Mouse (Mus musculus): ENCODE data around the gene Lcn9. TPM values are rescaled to one million over a fixed set of nuclear protein-coding genes. Genes with fewer than 3 reads are reported as not detected.

Gene Lcn9
- total RNA-seq, 4 experiments from 2014 or later, result not detected

DNA sequence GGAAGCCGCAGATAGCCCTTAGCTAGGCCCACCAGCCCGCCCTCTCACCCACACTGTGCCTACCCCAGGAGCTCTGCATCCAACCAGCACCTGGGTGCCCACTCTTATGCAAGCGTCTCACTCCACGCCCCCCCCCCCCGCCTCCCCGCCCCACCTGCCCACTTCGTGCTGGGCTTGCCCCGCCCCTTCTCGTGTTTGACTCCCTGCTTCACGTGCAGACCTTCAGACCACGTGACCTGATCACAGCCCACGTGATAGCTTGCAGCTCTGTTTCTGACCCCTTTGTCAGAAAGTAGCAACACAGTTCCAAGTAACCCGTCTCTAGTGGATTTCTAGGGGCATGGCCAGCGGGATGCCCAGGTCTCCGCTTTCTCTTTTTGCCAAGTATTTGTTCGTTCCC is 24.3 kb downstream of the Lcn9 start, which contains the start of gene Sohlh1:
Gene Sohlh1 (minus strand): TSS at position 23 of the 400 bp plus-strand sequence.
- DNase-seq (ENCODE audit: low spot score in 2 of 2), result no peak

DNA sequence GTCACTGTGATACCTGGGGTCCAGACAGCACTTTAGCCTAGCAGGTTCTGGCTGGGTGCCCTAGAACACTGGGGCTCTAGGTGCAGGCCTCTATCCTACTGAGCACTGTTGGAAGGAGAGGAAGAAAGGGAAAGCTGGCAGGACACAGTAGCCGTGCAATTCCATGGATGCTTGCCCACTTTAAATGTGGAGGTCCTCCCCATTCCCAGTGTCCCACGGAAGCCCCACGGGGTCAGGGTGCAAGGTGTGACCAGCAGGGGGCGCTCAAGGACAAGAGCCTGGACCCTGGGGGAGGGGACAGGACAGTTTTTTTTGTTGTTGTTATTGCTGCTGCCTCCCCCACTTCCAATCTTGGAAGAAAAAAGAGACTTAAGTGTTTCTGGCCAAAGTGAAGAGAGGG is 27.4 kb downstream of the Lcn9 start:
- no peak for DNase-seq (ENCODE audit: low spot score in 2 of 2)

DNA sequence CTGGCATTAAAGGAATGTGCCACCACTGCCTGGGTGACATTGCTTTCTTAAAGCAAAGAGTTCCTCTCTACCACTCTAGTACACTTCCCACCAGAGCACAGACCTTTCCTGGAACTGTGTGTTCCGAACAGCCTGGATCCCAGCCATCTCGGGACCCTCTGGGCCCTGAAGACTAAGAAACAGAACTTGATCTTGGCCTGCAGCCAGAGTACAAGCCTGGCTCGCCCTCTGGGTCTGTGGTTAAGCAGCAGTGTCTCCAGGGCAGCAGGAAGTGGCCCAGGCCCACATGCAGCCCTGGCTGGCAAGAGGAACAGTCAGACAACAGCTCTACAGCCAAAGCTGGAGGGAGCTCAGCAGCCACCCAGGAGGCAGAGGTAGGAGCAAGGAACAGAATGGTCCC is 29.7 kb downstream of the Lcn9 start:
- DNase-seq (ENCODE audit: low spot score in 2 of 2), result peak; percentile 31 to 58

DNA sequence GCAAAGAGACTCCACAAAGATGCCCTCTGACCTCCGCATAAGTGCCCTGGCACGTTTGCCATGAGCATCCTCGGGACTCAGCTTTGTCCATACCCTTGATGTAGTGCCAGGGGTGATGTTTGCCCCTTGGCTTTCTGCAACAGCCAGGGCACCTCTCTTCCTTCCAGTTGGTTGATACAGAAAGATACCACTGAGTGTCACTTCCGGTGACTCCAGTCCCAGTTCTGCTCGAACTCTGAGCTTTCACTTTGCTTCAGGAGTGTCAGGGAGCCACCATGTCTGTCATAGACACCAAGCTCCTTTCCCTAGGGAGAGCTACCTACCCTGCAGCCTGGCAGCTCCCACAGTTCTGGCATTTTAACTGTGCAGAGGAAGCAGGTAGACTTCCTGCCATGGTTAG is 31.0 kb downstream of the Lcn9 start:
- DNase-seq (ENCODE audit: low spot score in 2 of 2), result no peak

DNA sequence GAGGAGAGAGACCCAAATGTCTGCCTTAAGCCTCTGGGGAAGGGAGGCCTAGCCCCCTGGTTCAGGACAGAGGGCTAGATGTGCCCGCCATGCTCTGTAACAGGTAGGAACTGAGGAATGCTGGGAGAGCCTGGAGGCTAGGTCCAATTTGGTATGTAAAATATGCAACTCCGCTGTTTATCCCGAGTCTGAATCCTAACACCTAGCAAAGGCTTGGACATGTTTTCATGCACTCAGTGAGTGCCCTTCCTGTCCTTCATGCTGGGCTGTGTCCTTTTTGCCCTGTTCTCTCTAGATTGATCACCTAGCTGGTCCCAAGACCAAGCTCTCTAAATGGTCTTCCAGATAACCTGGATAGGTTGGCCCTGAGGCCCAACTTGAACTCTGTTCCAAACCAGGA is 36.9 kb downstream of the Lcn9 start:
- no peak for DNase-seq (ENCODE audit: low spot score in 2 of 2)

DNA sequence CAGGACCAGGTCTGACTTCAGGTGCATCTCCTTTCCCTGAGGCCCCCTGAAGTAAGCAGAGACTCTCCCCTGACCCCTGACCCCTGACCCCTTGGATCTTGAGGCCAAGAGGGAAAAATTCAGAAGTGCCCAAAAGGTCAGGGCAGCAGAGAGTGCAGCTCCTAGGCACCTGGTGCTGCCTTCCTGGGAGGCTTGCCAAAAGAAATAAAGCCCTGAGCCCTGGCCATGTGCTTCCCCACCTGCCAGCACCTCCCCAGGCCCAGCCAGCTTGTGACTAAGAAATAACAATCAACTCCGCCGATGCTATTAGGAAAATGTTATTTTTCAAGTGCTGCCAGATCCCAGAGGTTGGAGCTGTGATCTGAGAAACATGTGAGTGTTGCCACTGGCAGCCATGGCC is 39.1 kb downstream of the Lcn9 start:
- no peak for DNase-seq (ENCODE audit: low spot score in 2 of 2)

DNA sequence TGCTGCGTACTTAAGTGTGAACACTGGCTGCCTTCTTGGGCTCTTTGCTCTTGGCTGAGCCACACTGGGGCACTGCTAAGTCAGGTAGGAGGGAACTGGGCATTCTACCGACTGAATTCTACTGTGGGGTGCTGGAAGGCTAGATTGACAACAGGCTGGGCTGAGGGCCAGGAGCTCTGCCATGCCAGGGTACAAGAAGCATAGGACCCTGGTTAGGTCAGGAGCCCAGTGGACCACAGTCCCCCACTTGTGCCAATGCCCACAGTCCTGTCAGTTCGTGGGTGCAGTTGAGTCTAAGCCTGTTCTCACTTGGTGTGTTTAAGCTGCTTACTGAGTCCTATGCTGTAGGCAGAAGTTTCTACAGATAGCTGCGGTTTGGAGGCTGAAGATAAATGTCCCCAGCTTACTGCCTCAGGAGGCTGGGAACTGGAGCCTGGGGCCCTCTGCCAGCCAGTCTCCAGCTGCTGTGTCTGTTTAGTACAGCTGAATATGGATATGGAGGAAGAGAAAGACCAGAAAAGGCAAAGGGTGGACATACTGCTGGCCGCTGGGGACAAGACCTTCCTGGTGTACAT is 39.8 kb downstream of the Lcn9 start:
- DNase-seq (ENCODE audit: low spot score in 2 of 2), result no peak

DNA sequence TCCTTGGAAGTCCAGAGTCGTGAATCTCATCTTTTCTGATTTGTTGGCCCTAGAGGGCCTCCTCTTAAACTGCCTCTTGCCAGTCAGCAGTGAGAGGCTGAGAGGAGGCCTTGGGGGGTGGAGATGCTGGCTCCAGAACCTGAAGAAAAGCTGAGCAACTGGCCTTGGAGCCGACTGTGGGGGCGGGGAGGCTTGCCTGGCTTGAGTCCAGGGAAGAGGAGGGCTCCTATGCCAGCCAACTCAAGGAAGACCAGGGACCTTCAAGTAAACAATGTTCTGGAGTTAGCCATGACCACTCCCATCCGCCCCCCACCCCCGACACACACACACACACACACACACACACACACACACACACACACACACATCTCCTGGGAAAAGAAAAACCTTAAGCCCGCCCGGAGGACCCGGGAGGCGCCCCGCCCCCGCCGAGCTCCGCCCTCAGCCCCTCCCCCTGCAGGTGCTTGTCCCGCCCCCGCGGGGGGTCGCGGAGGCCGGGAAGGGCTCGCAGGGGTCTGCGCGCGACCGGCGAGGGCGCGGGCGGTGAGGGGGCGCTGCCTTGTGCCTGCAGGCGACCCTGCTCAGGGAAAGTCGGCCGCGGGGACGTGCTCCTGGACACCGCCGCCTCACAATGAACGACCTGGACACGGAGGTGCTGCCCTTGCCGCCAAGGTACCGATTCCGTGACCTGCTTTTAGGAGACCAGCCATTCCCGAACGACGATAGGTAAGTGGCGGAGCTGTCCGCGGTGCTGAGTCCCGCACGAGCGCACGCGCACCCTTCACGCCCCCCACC is 40.6 kb downstream of the Lcn9 start, which contains the start of gene Kcnt1:
Gene Kcnt1 (plus strand): TSS at position 398 of the 795 bp plus-strand sequence.
- no peak for DNase-seq (ENCODE audit: low spot score in 2 of 2)

DNA sequence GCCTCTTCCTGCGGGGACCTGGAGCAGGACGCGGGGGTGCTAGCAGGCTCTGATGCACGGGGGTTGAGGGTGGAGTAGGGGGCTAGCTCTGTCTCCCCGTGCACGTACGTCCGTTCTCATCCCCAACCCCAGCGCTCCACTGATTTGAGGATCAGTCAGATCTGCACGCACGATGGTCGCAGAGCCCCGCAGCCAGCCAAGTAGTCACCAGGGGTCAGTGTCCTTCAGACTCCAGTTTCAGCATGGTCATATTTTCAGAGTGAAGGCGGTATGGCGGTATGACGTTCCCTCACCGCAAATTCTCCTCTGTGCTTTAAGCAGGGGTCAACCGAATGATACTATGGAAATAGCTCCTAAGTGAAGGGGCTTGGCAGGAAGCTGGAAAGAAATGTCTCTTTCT is 41.3 kb downstream of the Lcn9 start:
- no peak for DNase-seq (ENCODE audit: low spot score in 2 of 2)

DNA sequence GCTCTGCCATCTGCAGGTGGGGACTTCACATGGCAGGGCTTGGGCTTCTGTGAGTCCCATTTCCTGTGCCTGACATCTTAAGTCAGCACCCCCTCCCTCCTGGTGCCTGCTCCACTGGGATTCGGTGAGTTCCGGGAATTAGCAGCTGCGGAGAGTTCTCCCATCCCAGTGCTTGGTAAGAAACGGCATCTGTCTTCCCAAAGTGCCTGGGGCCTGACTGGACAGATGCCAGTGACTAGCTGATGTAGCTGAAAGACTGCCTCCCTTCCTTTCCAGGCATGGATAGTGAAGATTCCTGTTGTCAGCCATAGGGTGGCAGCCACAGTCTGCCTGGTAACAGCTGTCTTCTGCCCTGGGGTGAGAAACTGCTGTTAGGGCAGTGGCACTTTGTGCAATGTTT is 42.5 kb downstream of the Lcn9 start:
- DNase-seq (ENCODE audit: low spot score in 2 of 2), result peak; percentile 54 to 71

DNA sequence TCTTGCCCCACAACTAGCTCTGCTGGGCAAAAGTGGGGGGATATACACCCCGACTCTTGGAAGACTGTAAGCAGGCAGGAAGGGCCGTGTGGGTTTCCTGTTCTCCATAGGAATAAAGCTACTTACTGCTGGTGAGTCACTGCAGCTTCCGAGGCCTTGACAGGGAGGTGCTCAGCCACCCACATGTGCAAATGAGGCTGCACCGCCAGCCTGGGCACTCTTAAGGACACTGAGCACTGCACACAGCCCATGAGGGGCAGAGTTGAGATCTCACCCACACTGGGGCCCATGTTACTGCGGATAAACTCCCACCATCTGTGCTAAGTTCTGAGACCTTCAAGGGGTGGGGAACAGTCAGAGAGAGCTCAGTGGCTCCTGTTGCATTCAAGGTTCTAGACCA is 43.7 kb downstream of the Lcn9 start:
- DNase-seq (ENCODE audit: low spot score in 2 of 2), result no peak

Other genes starting within 250 kb of the Lcn9 start
- gene Mamdc4, start 248.3 kb upstream of the Lcn9 start, total RNA-seq (2022), result 1 to 10 TPM in 3 of 4 experiments, under 1 TPM in 1; 0.96 to 3.8 (median 2.0) TPM
- gene Phpt1, start 247.9 kb upstream of the Lcn9 start, total RNA-seq (2022), result 10 to 100 TPM; 64.6 to 76.6 (median 69.6) TPM
- 100 to 1,000 TPM in 1 of 4 experiments, 10 to 100 TPM in 3; 82.9 to 103 (median 92.4) TPM for gene Ajm1, start 241.4 kb upstream of the Lcn9 start, total RNA-seq (2022)
- 100 to 1,000 TPM; 127 to 168 (median 150) TPM for gene Rabl6, start 214.6 kb upstream of the Lcn9 start, total RNA-seq (2022)
- gene Ccdc183, start 205.5 kb upstream of the Lcn9 start, total RNA-seq (2022), result not detected
- 10 to 100 TPM; 14.9 to 24.0 (median 16.6) TPM for gene Tmem141, start 201.1 kb upstream of the Lcn9 start, total RNA-seq (2022)
- under 1 TPM; 0.45 to 0.80 (median 0.64) TPM for gene Fcna, start 195.1 kb upstream of the Lcn9 start, total RNA-seq (2022)
- not detected for gene Lcn8, start 170.0 kb upstream of the Lcn9 start, total RNA-seq (2022)
- gene Lcn5, start 165.2 kb upstream of the Lcn9 start, total RNA-seq (2022), result not detected
- gene Lcn6, start 146.4 kb upstream of the Lcn9 start, total RNA-seq (2022), result not detected
- not detected for gene Lcn10, start 140.4 kb upstream of the Lcn9 start, total RNA-seq (2022)
- not detected for gene Obp2a, start 123.1 kb upstream of the Lcn9 start, total RNA-seq (2022)
- 10 to 100 TPM; 72.4 to 98.0 (median 84.8) TPM for gene Bmyc, start 116.4 kb upstream of the Lcn9 start, total RNA-seq (2022)
- under 1 TPM in 2 of 4 experiments, not detected in 2; 0.64 to 0.93 TPM for gene Obp2b, start 86.1 kb upstream of the Lcn9 start, total RNA-seq (2022)
- gene Lcn3, start 57.6 kb upstream of the Lcn9 start, total RNA-seq (2022), result not detected
- not detected for gene Lcn11, start 46.1 kb upstream of the Lcn9 start, total RNA-seq (2022)
- not detected for gene Gm13539, start 40.9 kb upstream of the Lcn9 start, total RNA-seq (2022)
- not detected for gene Glt6d1, start 7.3 kb upstream of the Lcn9 start, total RNA-seq (2022)
- gene Sohlh1, start 24.1 kb downstream of the Lcn9 start, total RNA-seq (2022), result not detected
- gene Kcnt1, start 40.6 kb downstream of the Lcn9 start, total RNA-seq (2022), result 10 to 100 TPM; 51.4 to 62.1 (median 53.9) TPM
- 100 to 1,000 TPM; 126 to 157 (median 135) TPM for gene Camsap1, start 160.1 kb downstream of the Lcn9 start, total RNA-seq (2022)
- 10 to 100 TPM; 46.4 to 57.2 (median 52.6) TPM for gene Ubac1, start 198.6 kb downstream of the Lcn9 start, total RNA-seq (2022)